Mouse (Mus musculus) monocyte, adult 59 days (primary cell): ENCODE measurements around the gene Mms22l. TPM values are rescaled to one million over a fixed set of nuclear protein-coding genes. Genes with fewer than 3 reads are reported as not detected.

Experiments used
- total RNA-seq, 2 experiments: library from RNA; stranded (reverse); gene quantifications; one replicate each; pipeline ENCODE4 v1.2.4; 2023

Gene Mms22l
- 1 to 10 TPM; 3.1 to 4.6 TPM for total RNA-seq

GRCm38 (mm10) chr4:24496116-24496952, at the start of gene Mms22l:
TSS of gene Mms22l (plus strand) at chr4:24496451.

